Mouse (Mus musculus) liver, postnatal 0 days (tissue): Measurements from ENCODE around the gene Hdac8. TPM values are rescaled to one million over a fixed set of nuclear protein-coding genes. Genes with fewer than 3 reads are reported as not detected.

Experiments
- ATAC-seq: fragments of 200-750 bp; cut with Nextera tagmentation; 2 replicates; pipeline ENCODE4 v1.8.0; 2017; ENCODE audit warnings: mild to moderate bottlenecking, moderate library complexity
- DNase-seq: peaks from one replicate; pipeline ENCODE4 v3.0.0-alpha.2; 2016
- H3K27ac ChIP-seq: fragments of 300-500 bp; sonication (generic); 2 replicates; pipeline ENCODE4 v1.5.1; 2014; ENCODE audit warnings: antibody characterized with exemption, moderate library complexity, mild to moderate bottlenecking, low read depth
- H3K27me3 ChIP-seq: fragments of 300-500 bp; sonication (generic); 2 replicates; pipeline ENCODE4 v1.6.1; 2014; ENCODE audit warnings: low read length, control low read depth, mixed read lengths; ENCODE audit not compliant: insufficient read depth
- H3K36me3 ChIP-seq: fragments of 300-500 bp; sonication (generic); replicated peaks from 2 replicates; pipeline ENCODE4 v1.6.1; 2014; ENCODE audit warnings: mild to moderate bottlenecking, control low read depth, low read length, moderate library complexity, mixed read lengths; ENCODE audit not compliant: insufficient read depth
- H3K4me1 ChIP-seq: fragments of 300-500 bp; sonication (generic); 2 replicates; pipeline ENCODE4 v1.6.1; 2014; ENCODE audit warnings: antibody characterized with exemption, mild to moderate bottlenecking, control low read depth; ENCODE audit not compliant: insufficient read depth
- H3K4me2 ChIP-seq: fragments of 300-500 bp; sonication (generic); 2 replicates; pipeline ENCODE4 v1.6.1; 2014; ENCODE audit warnings: low read depth, mild to moderate bottlenecking, low read length, moderate library complexity, mixed read lengths
- H3K4me3 ChIP-seq: fragments of 300-500 bp; sonication (generic); 2 replicates; pipeline ENCODE4 v1.5.1; 2014; ENCODE audit warnings: low read depth, low read length
- H3K9ac ChIP-seq: fragments of 300-500 bp; sonication (generic); replicated peaks from 2 replicates; pipeline ENCODE4 v1.6.1; 2014; ENCODE audit warnings: mild to moderate bottlenecking, moderate library complexity
- H3K9me3 ChIP-seq: fragments of 300-500 bp; sonication (generic); 2 replicates; pipeline ENCODE4 v1.6.1; 2016; ENCODE audit warnings: mild to moderate bottlenecking, control low read depth, low read length, mixed read lengths
- CTCF ChIP-seq: sonication (generic); IDR thresholded peaks from 2 replicates; pipeline ENCODE4 v1.5.1; 2016; ENCODE audit warnings: antibody characterized with exemption, low read depth
- EP300 ChIP-seq: IDR thresholded peaks from 2 replicates; pipeline ENCODE4 v1.6.1; 2016; ENCODE audit warnings: antibody characterized with exemption, low read depth, mild to moderate bottlenecking
- WGBS: fragments of 180-500 bp; shearing (Covaris S2); extraction: QIAGEN DNeasy Blood & Tissue Kit; methylation state at CpG from one replicate; pipeline ENCODE4 v1.1.7; 2014; ENCODE audit not compliant: insufficient replicate concordance; 5-methylcytosine and 5-hydroxymethylcytosine counted together
- polyA plus RNA-seq: library from polyadenylated mRNA; unstranded; fragments of >200 nt; fragmentation: Nextera tagmentation; extraction: Ambion mirVana; gene quantifications from 2 replicates; pipeline ENCODE4 v1.2.1, GENCODE M21; 2015

Hdac8 gene
- 3.3 TPM in 2 replicates for polyA plus RNA-seq

- peak within 1 kb of the TSS; percentile 66 for H3K27ac ChIP-seq
- TF ChIP-seq EP300 (0 out of 2 replicates have a peak, but pooled peaks have one; percentile 15), CTCF (no peak)
These were observed at the start of gene Hdac8 for GRCm38 (mm10) chrX:102504644-102505481. TSS of gene Hdac8 (minus strand) at chrX:102505359.

DNA sequence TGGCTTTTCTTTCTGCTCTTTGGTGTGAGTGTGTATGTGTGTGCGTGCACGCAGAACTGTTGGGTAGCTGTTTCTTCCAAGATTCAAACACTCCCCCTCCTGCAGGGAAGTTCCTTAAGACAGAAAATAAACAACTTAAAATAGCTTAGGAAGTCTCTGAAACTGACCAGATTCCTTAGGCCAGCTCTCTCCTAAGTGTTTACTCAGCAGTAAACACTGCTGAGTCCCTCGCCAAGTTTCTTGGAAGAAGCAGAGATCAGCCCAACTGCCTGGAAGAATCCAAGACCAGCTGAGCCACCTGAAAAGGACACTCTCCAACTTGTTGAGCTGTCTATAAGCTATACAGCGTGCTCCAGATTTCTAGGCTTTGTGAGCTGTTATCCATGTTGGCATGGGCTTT lies 4.0 kb upstream of the Hdac8 start:
- Histone ChIP-seq H3K9ac (no peak overlapping the region), H3K4me3 (no peak overlapping the region), H3K36me3 (no peaks in the 10 kb centered on the region), H3K9me3 (no peaks in the 10 kb centered on the region), H3K4me1 (no peaks in the 10 kb centered on the region), H3K27ac (no peak overlapping the region), H3K27me3 (no peaks in the 10 kb centered on the region), H3K4me2 (no peak overlapping the region)
- DNase-seq (no peak), ATAC-seq (no peak)
- 72% methylated on average over 4 of the region's 4 CpGs for WGBS
- TF ChIP-seq EP300 (no peak), CTCF (no peak)

More at GRCm38 (mm10) chrX:102504644-102505481, at the start of gene Hdac8:
- Histone ChIP-seq H3K9ac (peak within 1 kb of the TSS; percentile 68), H3K4me3 (peak within 1 kb of the TSS; percentile 63), H3K36me3 (no peaks in the 10 kb centered on the region), H3K9me3 (no peaks in the 10 kb centered on the region), H3K4me1 (no peaks in the 10 kb centered on the region), H3K27me3 (no peaks in the 10 kb centered on the region), H3K4me2 (peak within 1 kb of the TSS; percentile 71)
- WGBS: 14% methylated on average over 27 of the region's 27 CpGs
- peak; percentile 90 for ATAC-seq
- DNase-seq: peak; percentile 52

DNA sequence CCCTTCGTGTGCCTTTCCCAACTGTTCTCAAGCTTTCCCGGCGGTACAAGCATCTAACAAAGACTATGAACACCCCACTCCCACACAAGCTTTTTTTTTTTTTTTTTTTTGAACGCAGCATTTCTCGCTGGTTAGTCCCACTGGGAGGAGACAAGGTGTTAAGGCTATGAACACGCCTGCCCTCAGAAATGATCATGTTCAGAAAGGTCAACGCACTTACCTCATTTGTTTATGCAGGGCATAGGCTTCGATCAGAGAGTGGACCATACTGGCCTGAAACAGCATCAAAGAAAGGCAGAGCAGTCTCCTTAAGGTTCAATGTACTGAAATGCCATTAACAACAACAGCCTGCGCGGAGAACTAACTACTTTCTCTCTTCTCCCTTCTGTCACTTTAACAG lies 980 bp downstream of the Hdac8 start:
- 28% methylated on average over 10 of the region's 10 CpGs for WGBS
- Histone ChIP-seq H3K27me3 (no peaks in the 10 kb centered on the region), H3K4me3 (peak overlapping the region; percentile 63), H3K9ac (peak overlapping the region; percentile 68), H3K4me1 (no peaks in the 10 kb centered on the region), H3K27ac (peak overlapping the region; percentile 66), H3K9me3 (no peaks in the 10 kb centered on the region), H3K36me3 (peaks cover 4% of the 10 kb centered on the region; the same call in 1 of the 2 replicates), H3K4me2 (peak overlapping the region; percentile 71)
- DNase-seq (no peak), ATAC-seq (peak; percentile 70)
- no peak for TF ChIP-seq CTCF
- TF ChIP-seq EP300: no peak

GRCm38 (mm10) chrX:102493992-102494730 lies 11.0 kb downstream of the Hdac8 start:
- Histone ChIP-seq H3K4me2 (no peak overlapping the region), H3K9me3 (no peaks in the 10 kb centered on the region), H3K27me3 (no peaks in the 10 kb centered on the region), H3K4me1 (no peaks in the 10 kb centered on the region), H3K36me3 (peaks cover under 1% of the 10 kb centered on the region), H3K4me3 (no peak overlapping the region), H3K27ac (no peak overlapping the region), H3K9ac (no peak overlapping the region)
- peak; percentile 58 for TF ChIP-seq CTCF
- TF ChIP-seq EP300: no peak
- no peak for DNase-seq
- 65% methylated on average over 6 of the region's 6 CpGs for WGBS
- no peak for ATAC-seq

GRCm38 (mm10) chrX:102485575-102485974 lies 19.6 kb downstream of the Hdac8 start:
- 76% methylated on average over 7 of the region's 7 CpGs for WGBS
- Histone ChIP-seq H3K4me3 (no peak overlapping the region), H3K9ac (no peak overlapping the region), H3K36me3 (no peaks in the 10 kb centered on the region), H3K27me3 (no peaks in the 10 kb centered on the region), H3K4me1 (no peaks in the 10 kb centered on the region), H3K27ac (no peak overlapping the region), H3K4me2 (no peak overlapping the region), H3K9me3 (no peaks in the 10 kb centered on the region)
- DNase-seq (no peak), ATAC-seq (no peak)
- TF ChIP-seq CTCF (no peak), EP300 (no peak)

GRCm38 (mm10) chrX:102479665-102480064 lies 25.5 kb downstream of the Hdac8 start:
- no peak overlapping the region for H3K27ac ChIP-seq

More at GRCm38 (mm10) chrX:102479665-102480064, 25.5 kb downstream of the Hdac8 start:
- TF ChIP-seq EP300 (no peak), CTCF (no peak)
- Histone ChIP-seq H3K9ac (no peak overlapping the region), H3K4me2 (no peak overlapping the region), H3K36me3 (no peaks in the 10 kb centered on the region), H3K4me3 (no peak overlapping the region), H3K9me3 (no peaks in the 10 kb centered on the region), H3K27me3 (no peaks in the 10 kb centered on the region), H3K4me1 (no peaks in the 10 kb centered on the region)
- ATAC-seq (no peak), DNase-seq (no peak)
- WGBS: 78% methylated on average over 4 of the region's 4 CpGs
